Mouse (Mus musculus) hindbrain, embryonic 16.5 days (tissue): ENCODE measurements at regions not wholly inside any gene's neighbourhood (a gene's known extent, or its start where the extent isn't known, plus 50 kb on each side); places are given as distances from the start of the nearest gene placed in this dataset.
"Not testable (repeated sequence)": the region's sequence is repeated elsewhere in the genome, so short reads cannot be mapped to it uniquely, and the experiment has no call there.

Experiments
- ATAC-seq: fragments of 200-750 bp; cut with Nextera tagmentation; 2 replicates; pipeline ENCODE4 v1.8.0; 2017; ENCODE audit warnings: moderate TSS enrichment, moderate library complexity
- H3K27ac ChIP-seq: fragments of 300-500 bp; sonication (generic); 2 replicates; pipeline ENCODE4 v1.5.1; 2014; ENCODE audit warnings: low read depth, mild to moderate bottlenecking, control low read depth, low read length, moderate library complexity
- H3K27me3 ChIP-seq: fragments of 300-500 bp; sonication (generic); replicated peaks from 2 replicates; pipeline ENCODE4 v1.6.1; 2014; ENCODE audit warnings: low read length; ENCODE audit not compliant: control insufficient read depth, insufficient read depth
- H3K36me3 ChIP-seq: fragments of 300-500 bp; sonication (generic); 2 replicates; pipeline ENCODE4 v1.6.1; 2014; ENCODE audit warnings: mild to moderate bottlenecking, low read length, moderate library complexity, mixed read lengths; ENCODE audit not compliant: control insufficient read depth, insufficient read depth
- H3K4me1 ChIP-seq: fragments of 300-500 bp; sonication (generic); 2 replicates; pipeline ENCODE4 v1.6.1; 2014; ENCODE audit warnings: low read depth, low read length; ENCODE audit not compliant: control insufficient read depth, insufficient read depth
- H3K4me2 ChIP-seq: fragments of 300-500 bp; sonication (generic); 2 replicates; pipeline ENCODE4 v1.6.1; 2014; ENCODE audit warnings: mild to moderate bottlenecking, low read length, control low read depth, moderate library complexity
- H3K4me3 ChIP-seq: fragments of 300-500 bp; sonication (generic); 2 replicates; pipeline ENCODE4 v1.5.1; 2014; ENCODE audit warnings: mild to moderate bottlenecking, low read length, control low read depth, moderate library complexity
- H3K9ac ChIP-seq: fragments of 300-500 bp; sonication (generic); 2 replicates; pipeline ENCODE4 v1.6.1; 2014; ENCODE audit warnings: low read depth, mild to moderate bottlenecking, control low read depth, low read length, moderate library complexity
- H3K9me3 ChIP-seq: fragments of 300-500 bp; sonication (generic); 2 replicates; pipeline ENCODE4 v1.6.1; 2014; ENCODE audit warnings: mild to moderate bottlenecking, low read length, moderate library complexity; ENCODE audit not compliant: control insufficient read depth
- WGBS: fragments of 180-500 bp; shearing (Covaris S2); extraction: QIAGEN DNeasy Blood & Tissue Kit; methylation state at CpG from one replicate; pipeline ENCODE4 v1.1.7; 2014; 5-methylcytosine and 5-hydroxymethylcytosine counted together

- no peaks in the 10 kb centered on the region for H3K9me3 ChIP-seq
- no peak overlapping the region for H3K4me2 ChIP-seq
- no peak overlapping the region for H3K9ac ChIP-seq
- 84% methylated on average over 5 of the region's 5 CpGs for WGBS
- no peaks in the 10 kb centered on the region for H3K4me1 ChIP-seq
- H3K27ac ChIP-seq, result no peak overlapping the region
- H3K27me3 ChIP-seq, result no peaks in the 10 kb centered on the region
- no peaks in the 10 kb centered on the region for H3K36me3 ChIP-seq
- no peak for ATAC-seq
- H3K4me3 ChIP-seq, result no peak overlapping the region
Measured at GRCm38 (mm10) chr3:152040751-152041150, 125.3 kb downstream of the Gipc2 start.

- H3K4me3 ChIP-seq, H3K4me2 ChIP-seq, H3K36me3 ChIP-seq, H3K27me3 ChIP-seq, H3K27ac ChIP-seq, H3K9ac ChIP-seq, H3K4me1 ChIP-seq, H3K9me3 ChIP-seq, ATAC-seq: not testable (repeated sequence)
- WGBS, result 96% methylated on average over 5 of the region's 5 CpGs
Measured at GRCm38 (mm10) chr3:152036819-152037218, 129.2 kb downstream of the Gipc2 start.

- H3K9me3 ChIP-seq, result no peaks in the 10 kb centered on the region
- no peak for ATAC-seq
- no peaks in the 10 kb centered on the region for H3K36me3 ChIP-seq
- no peak overlapping the region for H3K27ac ChIP-seq
- H3K4me3 ChIP-seq, result no peak overlapping the region
- 81% methylated on average over 5 of the region's 5 CpGs for WGBS
- no peak overlapping the region for H3K4me2 ChIP-seq
- H3K27me3 ChIP-seq, result no peaks in the 10 kb centered on the region
- no peaks in the 10 kb centered on the region for H3K4me1 ChIP-seq
- no peak overlapping the region for H3K9ac ChIP-seq
Measured at GRCm38 (mm10) chr3:152035416-152035815, 130.6 kb downstream of the Gipc2 start.

GRCm38 (mm10) chr3:152034686-152035085 is 131.3 kb downstream of the Gipc2 start:
- Histone ChIP-seq H3K4me3 (no peak overlapping the region), H3K9ac (no peak overlapping the region), H3K4me2 (no peak overlapping the region), H3K9me3 (no peaks in the 10 kb centered on the region), H3K4me1 (no peaks in the 10 kb centered on the region), H3K27ac (no peak overlapping the region), H3K27me3 (no peaks in the 10 kb centered on the region), H3K36me3 (no peaks in the 10 kb centered on the region)
- no peak for ATAC-seq
- WGBS, result 85% methylated on average over 9 of the region's 10 CpGs

- 91% methylated on average over 2 of the region's 2 CpGs for whole genome bisulfite sequencing
- Histone ChIP-seq H3K4me3 (no peak overlapping the region), H3K36me3 (no peaks in the 10 kb centered on the region), H3K9me3 (no peaks in the 10 kb centered on the region), H3K27ac (no peak overlapping the region), H3K4me2 (no peak overlapping the region), H3K4me1 (no peaks in the 10 kb centered on the region), H3K9ac (no peak overlapping the region), H3K27me3 (no peaks in the 10 kb centered on the region)
- ATAC-seq, result no peak
Measured at GRCm38 (mm10) chr3:152034221-152034620, 131.8 kb downstream of the Gipc2 start.

- Histone ChIP-seq H3K27me3 (no peaks in the 10 kb centered on the region), H3K4me3 (no peak overlapping the region), H3K9ac (no peak overlapping the region), H3K36me3 (no peaks in the 10 kb centered on the region), H3K4me2 (no peak overlapping the region), H3K27ac (no peak overlapping the region), H3K4me1 (no peaks in the 10 kb centered on the region), H3K9me3 (no peaks in the 10 kb centered on the region)
- 76% methylated on average over 3 of the region's 3 CpGs for WGBS
- ATAC-seq, result no peak
Measured at GRCm38 (mm10) chr3:152032663-152033318, 133.2 kb downstream of the Gipc2 start.

GRCm38 (mm10) chr3:152028695-152029094 is 137.3 kb downstream of the Gipc2 start:
- ATAC-seq, result no peak
- Histone ChIP-seq H3K9ac (no peak overlapping the region), H3K9me3 (no peaks in the 10 kb centered on the region), H3K4me2 (no peak overlapping the region), H3K4me3 (no peak overlapping the region), H3K36me3 (no peaks in the 10 kb centered on the region), H3K4me1 (no peaks in the 10 kb centered on the region), H3K27ac (no peak overlapping the region), H3K27me3 (no peaks in the 10 kb centered on the region)
- 86% methylated on average over 1 of the region's 1 CpGs for WGBS

- Histone ChIP-seq H3K9ac (no peak overlapping the region), H3K27me3 (no peaks in the 10 kb centered on the region)
- WGBS, result 93% methylated on average over 4 of the region's 4 CpGs
Measured at GRCm38 (mm10) chr3:152026034-152026433, 140.0 kb downstream of the Gipc2 start.

GRCm38 (mm10) chr3:152025122-152025521 is 140.9 kb downstream of the Gipc2 start:
- Histone ChIP-seq H3K27ac (no peak overlapping the region), H3K36me3 (no peaks in the 10 kb centered on the region), H3K4me3 (no peak overlapping the region), H3K9me3 (no peaks in the 10 kb centered on the region), H3K9ac (no peak overlapping the region), H3K4me1 (no peaks in the 10 kb centered on the region), H3K4me2 (no peak overlapping the region), H3K27me3 (no peaks in the 10 kb centered on the region)
- ATAC-seq, result no peak
- 84% methylated on average over 8 of the region's 8 CpGs for WGBS

More at GRCm38 (mm10) chr3:152026034-152026433, 140.0 kb downstream of the Gipc2 start:
- H3K4me1 ChIP-seq, result no peaks in the 10 kb centered on the region
- no peak for ATAC-seq
- H3K9me3 ChIP-seq, result no peaks in the 10 kb centered on the region
- H3K4me3 ChIP-seq, result no peak overlapping the region
- H3K27ac ChIP-seq, result no peak overlapping the region
- H3K36me3 ChIP-seq, result no peaks in the 10 kb centered on the region
- no peak overlapping the region for H3K4me2 ChIP-seq

GRCm38 (mm10) chr3:152006747-152007146 is 159.3 kb downstream of the Gipc2 start:
- H3K27me3 ChIP-seq, result no peaks in the 10 kb centered on the region
- H3K4me3 ChIP-seq, result no peak overlapping the region
- no peak for ATAC-seq
- no peak overlapping the region for H3K9ac ChIP-seq
- H3K27ac ChIP-seq, result no peak overlapping the region
- no peak overlapping the region for H3K4me2 ChIP-seq
- WGBS, result 88% methylated on average over 4 of the region's 4 CpGs
- no peaks in the 10 kb centered on the region for H3K36me3 ChIP-seq
- no peaks in the 10 kb centered on the region for H3K9me3 ChIP-seq
- H3K4me1 ChIP-seq, result no peaks in the 10 kb centered on the region
